Mouse (Mus musculus) ES-Bruce4 (cell line): ENCODE data around the gene Trp63.

Source experiments
- CTCF ChIP-seq: IDR thresholded peaks from one replicate; pipeline ENCODE4 v1.8.1; 2011; ENCODE audit warnings: low read depth, low read length
- EP300 ChIP-seq: IDR thresholded peaks from 2 replicates; pipeline ENCODE4 v1.6.1; 2011; ENCODE audit warnings: low read depth, low read length; ENCODE audit not compliant: insufficient read depth
- POLR2A ChIP-seq: IDR thresholded peaks from one replicate; pipeline ENCODE4 v1.8.1; 2011; ENCODE audit warnings: low read length; ENCODE audit not compliant: insufficient read depth

- TF ChIP-seq CTCF = no peak
- TF ChIP-seq POLR2A = no peak
- TF ChIP-seq EP300 = no peak
These were observed 7.0 kb downstream of the Trp63 start for GRCm38 (mm10) chr16:25690612-25691011.
